Mouse (Mus musculus) CH12.LX (cell line): ENCODE data around the gene Cst9. TPM values are rescaled to one million over a fixed set of nuclear protein-coding genes. Genes with fewer than 3 reads are reported as not detected.

Experiments
- DNase-seq: peaks from one replicate; pipeline ENCODE4 v3.0.0-alpha.2; 2013; ENCODE audit errors: extremely low read depth
- H3K27ac ChIP-seq: 2 replicates; pipeline ENCODE4 v1.5.1; 2012; ENCODE audit warnings: low read depth, mild to moderate bottlenecking, control low read depth, moderate library complexity; ENCODE audit not compliant: insufficient read depth
- H3K27me3 ChIP-seq: replicated peaks from 2 replicates; pipeline ENCODE3; 2012; ENCODE audit warnings: inconsistent platforms
- H3K36me3 ChIP-seq, 2 experiments: replicated peaks in 1 of 2; 2 replicates each; pipeline versions ENCODE3 to v1.6.1; 2012; ENCODE audit warnings: inconsistent platforms in 1 of 2, low read length in 1 of 2, mild to moderate bottlenecking in 1 of 2, mixed read lengths in 1 of 2, moderate library complexity in 1 of 2; ENCODE audit not compliant: control insufficient read depth in 1 of 2, insufficient read depth in 1 of 2
- H3K4me1 ChIP-seq, 2 experiments: 2 replicates each; pipeline ENCODE4 v1.6.1; 2012; ENCODE audit warnings: inconsistent platforms in 1 of 2, moderate library complexity in 1 of 2; ENCODE audit not compliant: insufficient read depth in 2 of 2, control insufficient read depth in 1 of 2
- H3K4me2 ChIP-seq: 2 replicates; pipeline ENCODE4 v1.6.1; 2012; ENCODE audit warnings: low read depth, mild to moderate bottlenecking, control low read depth; ENCODE audit not compliant: poor library complexity, insufficient read depth, severe bottlenecking
- H3K4me3 ChIP-seq, 3 experiments: fragments of 150-350 bp in 1 of 3; sonication (generic) in 1 of 3; replicated peaks in 1 of 3; 2 replicates each; pipeline versions ENCODE3 to v1.5.1; 2011 to 2012; ENCODE audit warnings: low read depth in 2 of 3, low read length in 2 of 3, mild to moderate bottlenecking in 2 of 3, moderate library complexity in 2 of 3, control low read depth in 1 of 3, improper control_type of control experiment in 1 of 3, inconsistent platforms in 1 of 3, mixed read lengths in 1 of 3; ENCODE audit not compliant: poor library complexity in 1 of 3
- H3K79me2 ChIP-seq: replicated peaks from 2 replicates; pipeline ENCODE4 v1.6.1; 2012; ENCODE audit warnings: mild to moderate bottlenecking, moderate library complexity; ENCODE audit not compliant: control insufficient read depth, poor library complexity, insufficient read depth, severe bottlenecking; ENCODE audit errors: extremely low read depth
- H3K9ac ChIP-seq: 2 replicates; pipeline ENCODE4 v1.6.1; 2012; ENCODE audit warnings: low read depth, mild to moderate bottlenecking, control low read depth, moderate library complexity; ENCODE audit not compliant: insufficient read depth
- H3K9me3 ChIP-seq: replicated peaks from 2 replicates; pipeline ENCODE3; 2012; ENCODE audit warnings: low read length, inconsistent platforms, mixed read lengths
- CTCF ChIP-seq, 2 experiments: IDR thresholded peaks in 1 of 2; conservative IDR thresholded peaks in 1 of 2; 2 replicates each; pipeline ENCODE4 v1.5.1; 2011 to 2012; ENCODE audit warnings: low read depth in 2 of 2, low read length in 2 of 2, improper control_type of control experiment in 1 of 2, inconsistent platforms in 1 of 2, mild to moderate bottlenecking in 1 of 2, moderate library complexity in 1 of 2
- ELF1 ChIP-seq: IDR thresholded peaks from 2 replicates; pipeline ENCODE4 v1.6.1; 2014; ENCODE audit warnings: low read depth, mild to moderate bottlenecking, inconsistent platforms, low read length, improper control_type of control experiment
- IRF4 ChIP-seq: IDR thresholded peaks from 2 replicates; pipeline ENCODE4 v1.6.1; 2014; ENCODE audit warnings: low read depth, mild to moderate bottlenecking, inconsistent platforms, low read length, improper control_type of control experiment
- JUN ChIP-seq: IDR thresholded peaks from 2 replicates; pipeline ENCODE4 v1.6.1; 2011; ENCODE audit warnings: low read depth, mild to moderate bottlenecking, low read length, improper control_type of control experiment, moderate library complexity; ENCODE audit not compliant: insufficient read depth
- JUND ChIP-seq: conservative IDR thresholded peaks from 2 replicates; pipeline ENCODE4 v1.6.1; 2011; ENCODE audit warnings: low read depth, low read length, improper control_type of control experiment
- MAFK ChIP-seq: IDR thresholded peaks from 2 replicates; pipeline ENCODE4 v1.6.1; 2011; ENCODE audit warnings: low read length, improper control_type of control experiment; ENCODE audit not compliant: insufficient replicate concordance
- MEF2A ChIP-seq: IDR thresholded peaks from 2 replicates; pipeline ENCODE4 v1.6.1; 2014; ENCODE audit warnings: low read depth, mild to moderate bottlenecking, inconsistent platforms, low read length, improper control_type of control experiment, borderline replicate concordance
- MYC ChIP-seq: IDR thresholded peaks from 2 replicates; pipeline ENCODE4 v1.6.1; 2011; ENCODE audit warnings: low read depth, mild to moderate bottlenecking, improper control_type of control experiment, low read length
- NELFE ChIP-seq: IDR thresholded peaks from 2 replicates; pipeline ENCODE4 v1.6.1; 2011; ENCODE audit warnings: low read depth, low read length, improper control_type of control experiment
- PAX5 ChIP-seq: IDR thresholded peaks from 2 replicates; pipeline ENCODE4 v1.6.1; 2012; ENCODE audit warnings: low read length, inconsistent platforms, mixed read lengths
- POLR2A ChIP-seq: IDR thresholded peaks from 2 replicates; pipeline ENCODE4 v1.6.1; 2011; ENCODE audit warnings: low read depth, mild to moderate bottlenecking, improper control_type of control experiment, low read length
- RAD21 ChIP-seq: IDR thresholded peaks from 2 replicates; pipeline ENCODE4 v1.6.1; 2011; ENCODE audit warnings: low read depth, mild to moderate bottlenecking, low read length, improper control_type of control experiment, moderate library complexity
- RCOR1 ChIP-seq: conservative IDR thresholded peaks from 2 replicates; pipeline ENCODE4 v1.6.1; 2012; ENCODE audit warnings: low read depth, mild to moderate bottlenecking, inconsistent platforms, low read length, improper control_type of control experiment
- SIN3A ChIP-seq: IDR thresholded peaks from 2 replicates; pipeline ENCODE4 v1.6.1; 2012; ENCODE audit warnings: low read length, improper control_type of control experiment, inconsistent platforms
- SMC3 ChIP-seq: IDR thresholded peaks from 2 replicates; pipeline ENCODE4 v1.6.1; 2011; ENCODE audit warnings: low read depth, low read length, improper control_type of control experiment
- TCF12 ChIP-seq: IDR thresholded peaks from 2 replicates; pipeline ENCODE4 v1.6.1; 2014; ENCODE audit warnings: low read depth, mild to moderate bottlenecking, inconsistent platforms, low read length, improper control_type of control experiment
- ZC3H11A ChIP-seq: IDR thresholded peaks from 2 replicates; pipeline ENCODE4 v1.6.1; 2012; ENCODE audit warnings: low read depth, mild to moderate bottlenecking, inconsistent platforms, low read length, improper control_type of control experiment
- ZKSCAN1 ChIP-seq: IDR thresholded peaks from 2 replicates; pipeline ENCODE4 v1.6.1; 2012; ENCODE audit warnings: low read depth, inconsistent platforms, low read length, improper control_type of control experiment, borderline replicate concordance
- ZMIZ1 ChIP-seq: IDR thresholded peaks from 2 replicates; pipeline ENCODE4 v1.6.1; 2012; ENCODE audit warnings: low read depth, mild to moderate bottlenecking, inconsistent platforms, low read length, improper control_type of control experiment
- ZNF384 ChIP-seq: IDR thresholded peaks from 2 replicates; pipeline ENCODE4 v1.6.1; 2012; ENCODE audit warnings: low read depth, low read length, improper control_type of control experiment, inconsistent platforms
- dilution Hi-C: fragments of 300-500 bp; cut with MboI; formaldehyde crosslinking; loops from 2 replicates; pipeline ENCODE4 v1.14.3; 2020; ENCODE audit warnings: low sequenced_read_pairs; ENCODE audit not compliant: extremely low pct_unique_long_range_greater_than_20kb, extremely low pct_ligation_motif_present
- in situ Hi-C: fragments of 300-500 bp; cut with MboI; formaldehyde crosslinking; loops from 3 replicates; pipeline ENCODE4 v1.14.3; 2019; ENCODE audit warnings: low sequenced_read_pairs, low pct_ligation_motif_present, low pct_unique_long_range_greater_than_20kb, mixed read lengths
- polyA plus RNA-seq: library from polyadenylated mRNA; unstranded; fragments of >175 nt; gene quantifications from 2 replicates; pipeline ENCODE4 v1.2.1, GENCODE M21; 2012; ENCODE audit warnings: low read depth; ENCODE audit not compliant: insufficient read length
- total RNA-seq, 2 experiments: library from RNA; depleted of rRNA; stranded (reverse); fragments of 300-350 nt in 1 of 2; fragments of >200 nt in 1 of 2; gene quantifications; 2 replicates each; pipeline ENCODE4 v1.2.3; 2012 to 2014

Cst9 gene
- total and polyA plus RNA-seq, 3 experiments = not detected

DNA sequence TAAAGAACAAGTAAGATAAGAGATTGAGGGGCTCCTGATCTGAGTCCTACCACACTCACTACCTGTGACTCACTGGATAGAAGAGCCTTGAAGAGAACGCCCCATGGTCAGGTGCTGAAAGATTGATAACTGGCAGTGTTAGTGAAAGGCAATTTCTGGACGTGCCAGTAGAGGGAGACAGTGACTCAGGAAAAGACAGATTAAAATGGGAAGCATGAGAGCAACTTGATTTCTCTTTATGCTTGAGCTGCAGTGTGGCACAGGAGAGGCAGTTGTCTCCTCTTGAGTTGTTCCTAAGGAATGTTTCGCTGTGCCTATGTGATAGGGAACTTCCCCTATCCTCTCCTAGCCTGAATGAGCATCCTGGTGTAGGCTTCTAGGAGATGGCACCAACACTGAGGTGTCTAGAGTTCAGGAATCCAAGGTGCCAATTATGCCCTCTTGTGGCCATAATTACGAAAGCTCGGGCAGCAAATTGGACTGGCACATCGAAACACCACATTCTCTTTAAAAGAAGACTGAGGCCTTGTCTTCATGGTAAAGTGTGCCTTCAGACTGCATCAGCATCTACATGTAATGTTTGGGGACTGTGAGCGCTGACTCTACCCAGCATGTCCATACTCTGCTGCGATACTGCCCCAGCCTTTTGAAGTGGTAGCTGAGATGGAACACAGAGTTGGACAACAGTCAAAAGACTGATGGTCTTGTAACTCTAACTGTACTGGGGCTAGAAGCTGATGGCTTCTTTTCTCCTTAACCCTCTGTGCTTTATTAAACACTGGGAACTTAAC is 16.4 kb downstream of the Cst9 start:
- Histone ChIP-seq H3K9me3 (no peaks in the 10 kb centered on the region), H3K4me1 (peaks cover 2 to 9% of the 10 kb centered on the region in 2 experiments; a peak in 3 of 4 replicates), H3K4me3 (no peak overlapping the region), H3K27me3 (peaks cover 9% of the 10 kb centered on the region), H3K27ac (no peak overlapping the region), H3K4me2 (peak overlapping the region; percentile 30; the same call in 1 of the 2 replicates), H3K9ac (no peak overlapping the region), H3K36me3 (no peaks in the 10 kb centered on the region), H3K79me2 (no peaks in the 10 kb centered on the region)
- in situ Hi-C loops (loop anchor here (5.0 kb wide), 1 partner anchor 51 kb away; no protein-coding TSS in a partner anchor), dilution Hi-C loops (no loop called here)
- no peak for TF ChIP-seq RCOR1
- TF ChIP-seq RAD21 = peak; percentile 86
- TF ChIP-seq SMC3 = peak; percentile 83
- peak; percentile 40; the same call in 1 of the 2 replicates for TF ChIP-seq MEF2A
- TF ChIP-seq ZMIZ1 = no peak
- TF ChIP-seq MYC = 0 out of 2 replicates have a peak, but pooled peaks have one; percentile 25
- no peak for TF ChIP-seq POLR2A
- no peak for TF ChIP-seq ELF1
- peak; percentile 74; the same call in 1 of the 2 replicates for TF ChIP-seq NELFE
- no peak for TF ChIP-seq ZNF384
- peak; percentile 2; the same call in 1 of the 2 replicates for TF ChIP-seq JUND
- TF ChIP-seq JUN = no peak
- no peak for TF ChIP-seq ZKSCAN1
- TF ChIP-seq PAX5 = no peak
- TF ChIP-seq TCF12 = 0 out of 2 replicates have a peak, but pooled peaks have one; percentile 24
- peak; percentile 35; the same call in 1 of the 2 replicates for TF ChIP-seq IRF4
- TF ChIP-seq CTCF (conservative IDR thresholded peaks at IDR 0.05 in 1 of 2, IDR thresholded peaks at IDR 0.05 in 1 of 2; ENCODE audit: low read depth in 2 of 2, low read length in 2 of 2) = peak; percentile 85 to 87
- TF ChIP-seq ZC3H11A = peak; percentile 60
- 0 out of 2 replicates have a peak, but pooled peaks have one; percentile 34 for TF ChIP-seq SIN3A
- TF ChIP-seq MAFK = no peak
- DNase-seq = peak; percentile 79
